Mouse (Mus musculus): Measurements from ENCODE around the gene Erich3. TPM values are rescaled to one million over a fixed set of nuclear protein-coding genes. Genes with fewer than 3 reads are reported as not detected.
A peak's percentile ranks its signal among the peaks of the same experiment; 100 is the strongest.

The Erich3 gene
- total RNA-seq, 2 experiments from 2014 or later = 8.4 to 10.3 TPM

DNA sequence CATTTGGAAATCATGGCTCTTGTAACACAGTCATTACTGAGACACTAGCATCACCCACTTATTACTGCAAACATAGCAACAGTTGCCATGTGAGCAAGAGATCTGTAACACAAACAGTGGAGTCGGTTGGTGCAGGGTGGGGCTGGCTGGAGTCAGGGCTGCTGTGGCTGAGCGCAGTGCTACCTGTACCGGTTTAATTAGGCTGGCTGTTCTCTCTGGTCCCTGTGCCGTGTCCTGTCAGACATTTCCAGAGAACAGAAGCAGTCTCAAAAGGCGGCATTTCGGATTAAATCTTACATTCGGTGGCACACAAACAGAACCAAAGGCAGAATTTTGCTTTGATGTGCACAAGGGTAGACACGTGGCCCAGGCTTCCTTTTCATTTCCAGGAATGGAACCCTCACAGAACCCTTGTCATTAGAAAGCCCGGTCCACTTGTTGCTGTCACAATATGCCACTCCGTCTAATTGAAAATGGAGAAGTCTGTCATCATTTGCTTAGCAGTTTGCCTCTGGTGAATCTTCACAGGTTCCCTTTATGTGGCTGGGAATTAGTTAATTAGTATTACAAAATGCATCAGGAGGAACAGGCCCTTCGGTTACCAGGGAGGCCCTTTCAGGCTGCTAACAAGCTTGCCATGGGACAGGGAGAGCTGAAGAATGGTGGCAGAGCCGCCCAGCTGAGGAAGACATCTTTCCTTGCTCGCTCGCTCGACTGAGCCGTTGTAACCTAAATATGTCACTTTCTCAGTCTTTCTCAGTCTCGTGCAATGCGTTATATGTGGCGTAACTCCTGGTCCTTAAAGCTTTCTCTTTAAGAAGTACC lies 153.4 kb downstream of the Erich3 start:
- intact Hi-C loops (cut with DNase I) = loop anchor here (2.0 to 5.0 kb wide), 4 partner anchors 120 to 276 kb away; partner anchors contain the start of genes Fpgt and Lrriq3
- DNase-seq (ENCODE audit: low spot score in 2 of 2) = peak; percentile 62 to 75

Other genes with a start within 250 kb of the Erich3 start
- 10 to 100 TPM; 19.2 TPM for gene Cryz, start 67.1 kb upstream of the Erich3 start, total RNA-seq (2021)
- 10 to 100 TPM; 12.0 to 14.9 TPM for gene Tyw3, start 66.8 kb upstream of the Erich3 start, total RNA-seq (2021)

Data from left cerebral cortex, postnatal 25 days (tissue).